Mouse (Mus musculus) heart, embryonic 11.5 days (tissue): Measurements from ENCODE around the gene Myzap. TPM values are rescaled to one million over a fixed set of nuclear protein-coding genes. Genes with fewer than 3 reads are reported as not detected.
A peak's percentile ranks its signal among the peaks of the same experiment; 100 is the strongest.

ENCODE experiments used
- ATAC-seq: fragments of 200-750 bp; cut with Nextera tagmentation; replicated peaks from 2 replicates; pipeline ENCODE4 v1.8.0; 2017; ENCODE audit warnings: moderate library complexity; ENCODE audit not compliant: insufficient number of reproducible peaks, low FRiP score, low TSS enrichment
- H3K27ac ChIP-seq: fragments of 300-500 bp; sonication (generic); 2 replicates; pipeline ENCODE4 v1.5.1; 2014; ENCODE audit warnings: mild to moderate bottlenecking, low read depth, low read length
- H3K27me3 ChIP-seq: fragments of 300-500 bp; sonication (generic); 2 replicates; pipeline ENCODE4 v1.6.1; 2014; ENCODE audit warnings: mild to moderate bottlenecking, low read length, mixed read lengths; ENCODE audit not compliant: control insufficient read depth, insufficient read depth
- H3K36me3 ChIP-seq: fragments of 300-500 bp; sonication (generic); 2 replicates; pipeline ENCODE4 v1.6.1; 2014; ENCODE audit warnings: mild to moderate bottlenecking, low read length, moderate library complexity, mixed read lengths; ENCODE audit not compliant: control insufficient read depth, insufficient read depth
- H3K4me1 ChIP-seq: fragments of 300-500 bp; sonication (generic); 2 replicates; pipeline ENCODE4 v1.6.1; 2014; ENCODE audit warnings: low read length; ENCODE audit not compliant: control insufficient read depth, insufficient read depth
- H3K4me2 ChIP-seq: fragments of 300-500 bp; sonication (generic); 2 replicates; pipeline ENCODE4 v1.6.1; 2014; ENCODE audit warnings: mild to moderate bottlenecking, moderate library complexity
- H3K4me3 ChIP-seq: fragments of 300-500 bp; sonication (generic); 2 replicates; pipeline ENCODE4 v1.5.1; 2014; ENCODE audit warnings: low read depth, low read length
- H3K9ac ChIP-seq: fragments of 300-500 bp; sonication (generic); 2 replicates; pipeline ENCODE4 v1.6.1; 2014; ENCODE audit warnings: mild to moderate bottlenecking, low read depth, low read length, moderate library complexity
- H3K9me3 ChIP-seq: fragments of 300-500 bp; sonication (generic); replicated peaks from 2 replicates; pipeline ENCODE4 v1.6.1; 2016; ENCODE audit warnings: low read length; ENCODE audit not compliant: control insufficient read depth
- WGBS: fragments of 180-500 bp; shearing (Covaris S2); extraction: QIAGEN DNeasy Blood & Tissue Kit; methylation state at CpG from one replicate; pipeline ENCODE4 v1.1.7; 2014; ENCODE audit not compliant: insufficient replicate concordance; 5-methylcytosine and 5-hydroxymethylcytosine counted together
- polyA plus RNA-seq: library from polyadenylated mRNA; unstranded; fragments of >200 nt; fragmentation: Nextera tagmentation; extraction: Ambion mirVana; gene quantifications from 2 replicates; pipeline ENCODE4 v1.2.1, GENCODE M21; 2014

The Myzap gene
- polyA plus RNA-seq, 1 experiment from 2014 or later: 51.3 TPM

- H3K9ac ChIP-seq: no peak overlapping the region
- no peak for ATAC-seq
- no peak overlapping the region for H3K4me2 ChIP-seq
- H3K36me3 ChIP-seq: no peaks in the 10 kb centered on the region
- peaks cover 10% of the 10 kb centered on the region for H3K4me1 ChIP-seq
- 75% methylated on average over 5 of the region's 5 CpGs for WGBS
- H3K27ac ChIP-seq: no peak overlapping the region
- no peaks in the 10 kb centered on the region for H3K9me3 ChIP-seq
- no peaks in the 10 kb centered on the region for H3K27me3 ChIP-seq
- no peak overlapping the region for H3K4me3 ChIP-seq
Measured at GRCm38 (mm10) chr9:71544831-71545230, 47.3 kb downstream of the Myzap start.

- no peak overlapping the region for H3K4me2 ChIP-seq
- peaks cover 10% of the 10 kb centered on the region for H3K4me1 ChIP-seq
- H3K36me3 ChIP-seq: peaks cover 3% of the 10 kb centered on the region; the same call in 1 of the 2 replicates
- ATAC-seq: 0 out of 2 replicates have a peak, but pooled peaks have one; percentile 66
- H3K27me3 ChIP-seq: no peaks in the 10 kb centered on the region
- no peaks in the 10 kb centered on the region for H3K9me3 ChIP-seq
- H3K9ac ChIP-seq: no peak overlapping the region
- no peak overlapping the region for H3K4me3 ChIP-seq
- WGBS: 24% methylated on average over 19 of the region's 19 CpGs
- H3K27ac ChIP-seq: no peak overlapping the region
Measured at GRCm38 (mm10) chr9:71543443-71544222, 48.5 kb downstream of the Myzap start.

- H3K9ac ChIP-seq: no peak overlapping the region
- H3K4me2 ChIP-seq: no peak overlapping the region
- 62% methylated on average over 5 of the region's 5 CpGs for WGBS
- ATAC-seq: no peak
- H3K9me3 ChIP-seq: no peaks in the 10 kb centered on the region
- H3K4me1 ChIP-seq: no peaks in the 10 kb centered on the region
- no peak overlapping the region for H3K4me3 ChIP-seq
- peaks cover 5% of the 10 kb centered on the region; the same call in 1 of the 2 replicates for H3K36me3 ChIP-seq
- no peaks in the 10 kb centered on the region for H3K27me3 ChIP-seq
- no peak overlapping the region for H3K27ac ChIP-seq
Measured at GRCm38 (mm10) chr9:71542292-71542691, 49.9 kb downstream of the Myzap start.

- H3K4me3 ChIP-seq: no peak overlapping the region
- H3K4me2 ChIP-seq: no peak overlapping the region
- no peak overlapping the region for H3K27ac ChIP-seq
- H3K9me3 ChIP-seq: no peaks in the 10 kb centered on the region
- no peak overlapping the region for H3K9ac ChIP-seq
- no peaks in the 10 kb centered on the region for H3K27me3 ChIP-seq
- WGBS: 73% methylated on average over 3 of the region's 3 CpGs
- no peaks in the 10 kb centered on the region for H3K4me1 ChIP-seq
- no peak for ATAC-seq
- peaks cover 5% of the 10 kb centered on the region; the same call in 1 of the 2 replicates for H3K36me3 ChIP-seq
Measured at GRCm38 (mm10) chr9:71540739-71541138, 51.4 kb downstream of the Myzap start.

GRCm38 (mm10) chr9:71535730-71536129, 56.4 kb downstream of the Myzap start:
- Histone ChIP-seq H3K4me2 (no peak overlapping the region), H3K9me3 (no peaks in the 10 kb centered on the region), H3K4me3 (no peak overlapping the region), H3K36me3 (peaks cover 8% of the 10 kb centered on the region; the same call in 1 of the 2 replicates), H3K27ac (no peak overlapping the region), H3K9ac (no peak overlapping the region), H3K4me1 (no peaks in the 10 kb centered on the region), H3K27me3 (no peaks in the 10 kb centered on the region)
- no peak for ATAC-seq
- WGBS: 83% methylated on average over 5 of the region's 5 CpGs

GRCm38 (mm10) chr9:71535036-71535435, 57.1 kb downstream of the Myzap start:
- Histone ChIP-seq H3K36me3 (peaks cover 12% of the 10 kb centered on the region), H3K27ac (no peak overlapping the region), H3K27me3 (no peaks in the 10 kb centered on the region), H3K4me2 (no peak overlapping the region), H3K4me1 (no peaks in the 10 kb centered on the region), H3K4me3 (no peak overlapping the region), H3K9ac (no peak overlapping the region), H3K9me3 (0 out of 2 replicates have a peak, but pooled peaks cover 2% of the 10 kb centered on the region)
- 85% methylated on average over 2 of the region's 2 CpGs for WGBS
- no peak for ATAC-seq

GRCm38 (mm10) chr9:71529960-71530359, 62.2 kb downstream of the Myzap start:
- Histone ChIP-seq H3K4me3 (no peak overlapping the region), H3K4me1 (no peaks in the 10 kb centered on the region), H3K27ac (no peak overlapping the region), H3K36me3 (peaks cover 10% of the 10 kb centered on the region), H3K4me2 (no peak overlapping the region), H3K9me3 (0 out of 2 replicates have a peak, but pooled peaks cover 2% of the 10 kb centered on the region), H3K9ac (no peak overlapping the region), H3K27me3 (no peaks in the 10 kb centered on the region)
- no peak for ATAC-seq
- WGBS: 71% methylated on average over 2 of the region's 2 CpGs

GRCm38 (mm10) chr9:71527438-71527837, 64.7 kb downstream of the Myzap start:
- H3K9ac ChIP-seq: no peak overlapping the region
- H3K4me1 ChIP-seq: no peaks in the 10 kb centered on the region
- H3K9me3 ChIP-seq: 0 out of 2 replicates have a peak, but pooled peaks cover 2% of the 10 kb centered on the region
- ATAC-seq: no peak
- no peak overlapping the region for H3K27ac ChIP-seq
- WGBS: 74% methylated on average over 9 of the region's 9 CpGs
- peaks cover 10% of the 10 kb centered on the region for H3K36me3 ChIP-seq
- no peak overlapping the region for H3K4me3 ChIP-seq
- no peak overlapping the region for H3K4me2 ChIP-seq
- H3K27me3 ChIP-seq: no peaks in the 10 kb centered on the region

GRCm38 (mm10) chr9:71523901-71524300, 68.3 kb downstream of the Myzap start:
- H3K27ac ChIP-seq: no peak overlapping the region
- no peak for ATAC-seq
- H3K4me3 ChIP-seq: no peak overlapping the region
- no peaks in the 10 kb centered on the region for H3K9me3 ChIP-seq
- 89% methylated on average over 4 of the region's 4 CpGs for WGBS
- H3K4me1 ChIP-seq: no peaks in the 10 kb centered on the region
- H3K4me2 ChIP-seq: no peak overlapping the region
- H3K36me3 ChIP-seq: no peaks in the 10 kb centered on the region
- no peak overlapping the region for H3K9ac ChIP-seq
- H3K27me3 ChIP-seq: no peaks in the 10 kb centered on the region
